Mouse (Mus musculus) left cerebral cortex, adult 2 months (tissue): ENCODE measurements around the gene Il2. TPM values are rescaled to one million over a fixed set of nuclear protein-coding genes. Genes with fewer than 3 reads are reported as not detected.

Source experiments
- DNase-seq, 2 experiments: peaks; one replicate each; pipeline ENCODE4 v3.0.0; 2021 to 2022; ENCODE audit warnings: low spot score in 2 of 2, mixed read lengths in 1 of 2; ENCODE audit errors: extremely low spot score in 1 of 2
- H3K27ac ChIP-seq: fragments of 200-600 bp; 2 replicates; pipeline ENCODE4 v1.8.1; 2022
- H3K4me3 ChIP-seq: fragments of 200-600 bp; 2 replicates; pipeline ENCODE4 v1.8.1; 2022
- CTCF ChIP-seq: fragments of 200-600 bp; IDR thresholded peaks from 2 replicates; pipeline ENCODE4 v1.8.1; 2022; ENCODE audit warnings: antibody characterized with exemption, mild to moderate bottlenecking, moderate library complexity
- intact Hi-C: fragments of 180-260 bp; cut with DNase I; formaldehyde crosslinking; loops from one replicate; pipeline ENCODE4 v1.15.1; 2025
- long read RNA-seq, 2 experiments: library from polyadenylated mRNA; stranded (forward); transcript quantifications; one replicate each; pipeline ENCODE4 v2.0.0; 2021; ENCODE audit warnings: borderline mapping rate in 2 of 2
- total RNA-seq, 2 experiments: library from RNA; stranded (reverse); gene quantifications; 2 replicates each; pipeline ENCODE4 v1.2.3; 2021

The Il2 gene
- not detected for total RNA-seq
- long read RNA-seq, experiment 1: 0 reads
- long read RNA-seq, experiment 2: 0 reads

DNA sequence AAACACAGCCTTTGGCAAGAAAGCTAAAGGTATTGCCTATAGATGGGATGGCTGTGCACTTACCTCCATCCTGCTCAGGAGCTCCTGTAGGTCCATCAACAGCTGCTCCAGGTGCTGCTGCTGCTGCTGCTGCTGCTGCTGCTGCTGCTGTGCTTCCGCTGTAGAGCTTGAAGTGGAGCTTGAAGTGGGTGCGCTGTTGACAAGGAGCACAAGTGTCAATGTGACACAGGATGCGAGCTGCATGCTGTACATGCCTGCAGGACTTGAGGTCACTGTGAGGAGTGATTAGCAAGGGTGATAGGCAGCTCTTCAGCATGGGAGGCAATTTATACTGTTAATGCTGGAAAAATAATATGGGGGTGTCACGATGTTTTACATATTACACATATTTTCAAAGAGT, at the start of gene Il2:
Gene Il2 (minus strand): TSS at position 305 of the 400 bp plus-strand sequence.
- DNase-seq: no peak
- H3K27ac ChIP-seq: no peak within 1 kb of the TSS
- TF ChIP-seq CTCF: no peak
- intact Hi-C loops: no loop called here
- H3K4me3 ChIP-seq: no peak within 1 kb of the TSS

DNA sequence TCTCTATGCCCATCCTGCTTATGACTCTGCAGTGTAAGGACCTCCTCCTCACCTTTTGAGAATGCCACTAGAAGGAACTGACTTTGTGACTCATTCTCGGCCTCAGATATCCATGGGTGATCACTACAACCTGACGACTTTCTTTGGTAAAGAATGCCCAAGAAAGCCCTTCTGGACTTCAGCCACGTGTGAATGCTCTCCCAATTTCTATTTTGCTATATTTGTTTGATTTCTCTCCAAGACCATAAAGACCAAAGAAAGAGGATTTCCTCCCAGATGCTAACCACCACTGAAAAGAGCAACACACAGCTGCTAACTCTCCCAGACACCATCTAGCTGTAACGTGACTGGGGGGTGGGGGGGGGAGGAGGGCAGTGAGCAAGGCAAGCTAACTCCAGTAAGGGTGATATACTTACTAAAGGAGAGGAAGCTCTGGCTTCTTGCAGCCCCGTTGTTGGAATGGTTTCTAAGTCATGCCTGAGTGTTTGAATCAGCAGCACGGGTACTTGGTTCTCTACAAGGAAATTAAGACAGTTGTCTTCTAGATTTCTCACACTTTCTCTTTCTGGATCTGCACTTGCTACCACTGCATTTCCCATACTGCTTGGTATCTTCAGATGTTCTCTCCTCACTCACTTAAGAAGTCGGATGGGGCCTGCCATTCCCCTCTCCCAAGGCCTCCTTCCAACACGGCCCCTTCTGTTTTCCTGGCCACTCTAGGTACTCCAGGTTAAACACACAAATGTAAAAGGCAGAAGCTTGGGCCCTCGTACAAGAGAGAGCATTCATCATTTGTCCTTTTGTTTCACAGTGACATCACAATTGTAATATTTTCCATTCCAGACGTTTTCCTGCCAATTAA, 49.2 kb upstream of the Il2 start:
- Histone ChIP-seq H3K4me3 (no peak overlapping the region), H3K27ac (no peak overlapping the region)
- no peak for DNase-seq
- no peak for TF ChIP-seq CTCF
- intact Hi-C loops: no loop called here

DNA sequence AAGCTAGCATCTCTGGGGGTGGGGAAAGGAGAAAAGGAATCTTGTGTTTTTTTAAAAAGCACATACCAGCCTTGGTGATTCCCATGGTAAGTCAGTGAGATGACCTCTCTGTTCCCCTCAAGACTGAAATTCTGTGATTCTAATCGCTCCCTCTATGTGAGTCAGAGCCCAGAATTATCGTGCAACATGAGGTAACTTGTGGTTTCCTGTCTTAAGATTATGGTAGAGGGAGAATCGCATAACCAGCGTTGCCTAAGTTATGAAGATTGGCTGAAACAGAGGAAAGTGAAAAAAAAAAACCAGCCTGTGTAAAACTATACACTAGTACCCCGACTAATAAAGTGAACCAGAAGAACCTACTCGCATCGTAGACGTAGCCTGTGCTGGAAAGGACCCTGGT, 47.5 kb upstream of the Il2 start:
- no peak overlapping the region for H3K27ac ChIP-seq
- H3K4me3 ChIP-seq: no peak overlapping the region
- no peak for TF ChIP-seq CTCF
- no peak for DNase-seq
- intact Hi-C loops: no loop called here

DNA sequence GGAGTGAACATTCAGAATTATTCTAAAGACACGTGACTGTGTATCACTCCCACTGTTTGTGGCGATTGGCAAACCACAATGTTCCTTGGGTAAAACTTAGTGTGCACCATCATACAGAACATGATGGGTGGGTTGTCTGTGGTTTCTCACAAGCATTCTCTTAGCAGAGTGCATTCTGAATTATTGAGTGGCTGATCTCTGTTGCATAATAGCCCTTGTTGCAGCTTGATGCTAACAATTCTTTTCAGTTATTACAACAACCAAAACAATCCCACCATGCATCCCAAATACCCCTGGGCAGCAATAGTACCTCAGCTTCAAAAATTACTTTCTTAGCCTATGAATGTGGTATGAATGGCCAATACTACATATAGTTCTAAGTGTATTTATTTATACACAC, 43.5 kb upstream of the Il2 start:
- Histone ChIP-seq H3K4me3 (no peak overlapping the region), H3K27ac (no peak overlapping the region)
- no peak for DNase-seq
- intact Hi-C loops: loop anchor here (5.0 kb wide), 1 partner anchor 57 kb away; no protein-coding TSS in a partner anchor
- no peak for TF ChIP-seq CTCF

DNA sequence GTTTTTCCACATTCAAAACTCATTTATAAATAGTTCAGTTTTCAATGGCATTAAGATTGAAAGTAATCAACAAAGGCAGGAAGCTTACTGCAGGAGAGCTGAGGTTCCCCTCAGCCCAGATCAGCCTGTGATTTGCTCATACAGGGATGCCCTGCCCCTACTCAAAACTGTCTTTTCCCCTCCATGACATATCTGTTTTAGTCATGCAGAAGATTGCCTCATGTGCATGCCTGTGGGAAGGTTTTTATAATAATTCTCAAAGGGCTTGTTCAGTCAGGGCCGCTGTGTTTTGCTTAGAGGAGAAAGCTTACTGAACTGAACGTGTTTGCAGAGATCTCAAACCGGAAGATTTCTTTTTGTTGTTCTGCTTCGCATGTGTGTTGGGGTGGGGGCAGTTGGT, 35.3 kb upstream of the Il2 start:
- no peak for TF ChIP-seq CTCF
- intact Hi-C loops: no loop called here

DNA sequence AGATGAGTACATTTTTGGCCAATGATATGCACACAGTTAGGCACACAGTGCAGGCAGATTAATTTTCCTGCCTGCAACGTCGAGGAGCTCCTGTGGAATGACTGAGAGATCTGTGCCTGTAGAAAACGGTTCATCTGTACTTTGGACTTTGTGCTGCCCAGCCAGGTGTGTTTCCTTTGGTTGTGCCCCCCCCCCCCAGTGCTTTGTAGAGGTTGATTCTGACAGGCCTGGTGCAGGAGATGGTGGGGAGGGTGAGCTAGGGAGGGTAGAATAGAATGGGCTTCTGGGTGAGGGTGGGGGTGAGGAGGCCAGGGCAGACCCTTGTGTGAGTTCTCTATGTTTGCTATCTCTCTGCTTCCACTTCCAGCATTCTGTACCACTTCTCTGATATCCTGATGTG, 32.5 kb upstream of the Il2 start:
- H3K27ac ChIP-seq: no peak overlapping the region
- DNase-seq: no peak
- no peak overlapping the region for H3K4me3 ChIP-seq
- intact Hi-C loops: no loop called here
- no peak for TF ChIP-seq CTCF

More for the DNA sequence above, 35.3 kb upstream of the Il2 start:
- DNase-seq: no peak
- Histone ChIP-seq H3K27ac (no peak overlapping the region), H3K4me3 (no peak overlapping the region)

DNA sequence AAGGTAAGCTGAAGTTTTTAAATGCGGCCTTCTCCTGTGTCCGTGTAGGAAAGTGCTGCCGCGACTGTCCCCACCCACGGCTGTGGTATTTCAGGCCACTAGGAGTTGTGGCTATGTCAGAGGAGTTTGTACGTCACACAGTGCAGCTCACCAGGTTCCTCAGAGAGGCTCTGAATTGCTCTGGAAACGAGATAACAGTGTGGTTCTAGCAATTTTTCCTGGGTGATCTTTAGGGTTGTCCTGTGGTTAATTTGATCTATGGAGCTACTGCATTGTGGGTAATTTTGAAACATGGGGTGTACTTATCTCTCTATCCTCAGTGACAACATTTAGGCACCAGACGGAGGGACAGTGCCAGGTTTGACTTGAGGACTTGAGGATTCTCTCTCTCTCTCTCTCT, 31.3 kb upstream of the Il2 start:
- intact Hi-C loops: no loop called here
- Histone ChIP-seq H3K4me3 (no peak overlapping the region), H3K27ac (no peak overlapping the region)
- TF ChIP-seq CTCF: no peak
- DNase-seq: no peak

DNA sequence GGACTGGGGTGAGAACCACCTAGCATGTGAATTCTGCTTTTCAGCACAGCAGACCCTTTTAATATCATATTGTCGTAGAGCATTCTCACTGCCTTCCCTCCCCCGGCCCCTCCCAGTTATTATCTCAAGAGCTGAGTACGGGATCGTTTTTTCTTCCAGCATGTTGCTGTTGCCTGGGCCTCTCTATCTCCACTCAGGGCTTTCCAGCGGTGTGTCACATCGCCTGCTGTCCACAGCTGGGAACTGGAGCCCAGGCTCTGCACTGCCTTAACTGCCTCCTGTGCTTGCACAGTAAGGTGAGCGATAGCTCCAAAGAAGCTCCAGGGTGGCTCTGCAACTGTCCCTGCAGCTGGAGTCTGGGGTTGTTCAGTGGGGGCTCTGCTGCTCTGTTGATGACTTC, 28.6 kb upstream of the Il2 start:
- no peak overlapping the region for H3K27ac ChIP-seq
- DNase-seq: no peak
- no peak for TF ChIP-seq CTCF
- no peak overlapping the region for H3K4me3 ChIP-seq
- intact Hi-C loops: no loop called here

DNA sequence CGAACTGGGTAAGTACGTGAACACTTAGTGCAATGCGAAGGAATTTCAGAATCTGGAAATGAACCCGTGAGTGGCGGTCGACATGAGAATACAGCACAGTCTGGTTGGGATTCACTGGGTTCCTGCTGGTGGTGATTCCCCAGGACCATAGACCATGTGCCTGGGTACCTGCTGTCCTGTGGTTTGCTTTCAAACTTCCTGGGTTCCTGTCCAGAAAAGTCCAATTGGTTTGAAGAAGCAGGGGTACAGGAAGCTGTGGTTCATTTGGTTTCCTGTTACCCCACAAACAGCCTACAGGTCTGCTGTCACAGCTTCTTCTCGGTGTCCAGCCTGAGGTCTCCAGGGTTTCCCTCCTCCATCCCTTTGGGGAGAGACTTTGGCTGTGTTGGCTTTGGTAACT, 27.2 kb upstream of the Il2 start:
- TF ChIP-seq CTCF: no peak
- intact Hi-C loops: no loop called here
- DNase-seq: no peak
- no peak overlapping the region for H3K27ac ChIP-seq
- H3K4me3 ChIP-seq: no peak overlapping the region

DNA sequence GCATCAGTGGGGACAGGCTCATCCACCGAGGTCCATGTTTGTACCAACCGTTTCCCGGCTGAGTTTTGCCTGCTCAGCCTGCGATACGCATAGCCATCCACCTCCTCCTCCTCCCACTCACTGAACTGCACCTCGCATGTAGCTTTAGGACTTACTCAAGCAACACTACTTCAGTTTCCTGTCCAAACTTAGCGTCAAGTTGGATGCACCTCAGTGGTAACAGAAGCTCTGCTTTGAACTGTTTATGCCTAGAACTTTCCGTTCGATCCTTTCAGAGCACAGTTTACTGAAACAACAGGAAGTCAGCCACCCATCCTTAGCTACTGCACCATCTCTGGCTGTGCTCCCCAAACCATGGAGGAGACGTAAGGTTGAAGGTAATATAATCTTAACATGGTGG, 26.5 kb upstream of the Il2 start:
- Histone ChIP-seq H3K27ac (no peak overlapping the region), H3K4me3 (no peak overlapping the region)
- intact Hi-C loops: no loop called here
- DNase-seq: no peak
- TF ChIP-seq CTCF: no peak

DNA sequence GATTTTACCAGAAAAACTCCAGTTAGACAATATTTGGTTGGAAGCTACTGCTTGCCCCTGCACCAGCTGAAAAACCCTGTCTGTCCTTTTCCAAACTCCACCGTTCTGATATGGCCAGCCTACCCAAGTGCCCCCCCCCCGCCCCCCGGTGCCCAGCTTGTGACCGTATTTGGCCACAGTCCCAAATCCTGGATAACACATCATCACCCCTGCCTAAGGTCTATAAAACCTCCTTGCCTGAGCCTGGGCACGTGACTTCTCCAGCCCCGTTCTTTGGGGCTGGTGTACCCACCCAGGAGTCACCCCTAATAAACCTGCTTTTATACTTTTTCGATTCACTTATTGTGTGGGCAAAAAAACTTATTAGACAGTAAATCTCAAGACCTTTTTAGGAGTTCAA, 21.1 kb upstream of the Il2 start:
- intact Hi-C loops: no loop called here
- Histone ChIP-seq H3K4me3 (no peak overlapping the region), H3K27ac (no peak overlapping the region)
- DNase-seq: no peak
- TF ChIP-seq CTCF: no peak

DNA sequence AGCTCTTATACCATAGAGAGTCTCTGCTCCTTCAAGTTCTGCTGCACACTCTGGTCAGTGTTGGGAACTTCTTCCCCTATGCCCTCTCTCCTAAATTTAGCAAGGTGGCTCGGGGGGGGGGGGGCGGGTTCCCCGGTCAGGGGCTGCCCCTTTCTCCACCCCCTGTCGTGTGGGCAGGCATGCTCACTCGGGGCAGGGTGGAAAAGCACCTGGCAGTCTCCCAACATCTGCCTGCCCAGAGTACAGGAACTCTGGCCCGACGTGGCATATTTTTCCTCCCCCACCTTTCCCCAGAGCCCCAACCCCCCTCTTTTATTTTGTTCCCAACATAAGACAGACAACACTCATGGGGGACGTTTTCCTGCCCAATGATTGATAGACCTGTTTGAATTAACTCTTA, 20.6 kb upstream of the Il2 start:
- no peak overlapping the region for H3K4me3 ChIP-seq
- no peak for TF ChIP-seq CTCF
- intact Hi-C loops: no loop called here
- H3K27ac ChIP-seq: no peak overlapping the region
- DNase-seq: no peak

DNA sequence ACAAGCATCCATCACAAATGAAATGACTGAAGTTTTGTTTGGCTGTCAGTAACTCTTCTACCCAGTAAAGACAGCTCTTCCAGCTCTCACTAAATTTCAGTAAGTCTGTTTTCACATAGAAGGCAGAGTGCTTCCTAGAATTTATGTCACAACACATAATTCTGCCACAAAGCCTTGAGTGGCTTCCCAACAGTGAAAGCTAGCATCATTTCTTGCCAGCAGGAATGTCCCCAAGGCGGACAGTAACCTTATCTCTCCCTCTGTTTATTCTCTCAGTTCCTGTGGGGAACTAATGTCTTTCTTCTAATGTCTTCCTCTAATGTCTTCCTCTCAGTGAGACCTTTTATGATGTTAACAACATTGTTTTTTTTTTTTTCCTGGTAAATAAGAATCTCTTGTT, 19.2 kb upstream of the Il2 start:
- no peak overlapping the region for H3K4me3 ChIP-seq
- no peak overlapping the region for H3K27ac ChIP-seq
- no peak for TF ChIP-seq CTCF
- no peak for DNase-seq
- intact Hi-C loops: no loop called here
